Mouse (Mus musculus) urinary bladder, adult 18-20 months (tissue): ENCODE data around the gene Gpc6.

Source experiments
- DNase-seq, 2 experiments: peaks; one replicate each; pipeline ENCODE4 v3.0.0; 2022; ENCODE audit warnings: low spot score in 2 of 2, mixed read lengths in 2 of 2

Gpc6 gene

DNA sequence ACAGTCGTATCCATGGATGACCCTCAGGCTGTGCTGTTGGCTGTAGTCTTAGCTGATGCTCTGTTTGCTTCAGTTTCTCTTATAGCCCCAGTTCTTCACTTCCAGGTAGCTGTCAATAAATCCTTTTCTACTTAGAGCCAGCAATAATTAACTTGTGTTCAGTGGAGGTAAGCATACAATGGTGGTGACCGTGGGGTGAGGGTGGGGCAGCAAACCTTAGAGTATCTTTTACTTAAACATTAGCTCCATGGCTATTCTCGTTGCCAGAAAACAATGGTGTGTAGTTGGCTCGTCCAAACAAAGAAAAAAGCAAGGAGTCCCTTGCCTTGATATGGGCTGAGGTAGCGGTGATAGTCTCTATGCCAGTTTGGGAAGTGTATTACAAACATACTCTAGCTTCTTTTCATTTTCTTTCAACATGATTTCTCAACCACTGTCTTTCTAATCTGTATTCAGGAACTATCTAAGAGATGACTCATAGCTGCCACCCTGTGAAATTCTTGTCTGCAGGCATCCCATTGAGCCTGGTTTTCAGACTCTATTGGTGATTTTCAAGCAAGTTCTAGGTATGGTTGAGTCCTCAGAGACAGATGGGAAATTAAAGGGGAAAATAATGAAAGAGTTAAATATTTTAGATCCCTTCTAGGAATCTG, 22.9 kb downstream of the Gpc6 start:
- no peak for DNase-seq

- no peak for DNase-seq
These were observed 32.0 kb downstream of the Gpc6 start for GRCm38 (mm10) chr14:116957154-116957553.

DNA sequence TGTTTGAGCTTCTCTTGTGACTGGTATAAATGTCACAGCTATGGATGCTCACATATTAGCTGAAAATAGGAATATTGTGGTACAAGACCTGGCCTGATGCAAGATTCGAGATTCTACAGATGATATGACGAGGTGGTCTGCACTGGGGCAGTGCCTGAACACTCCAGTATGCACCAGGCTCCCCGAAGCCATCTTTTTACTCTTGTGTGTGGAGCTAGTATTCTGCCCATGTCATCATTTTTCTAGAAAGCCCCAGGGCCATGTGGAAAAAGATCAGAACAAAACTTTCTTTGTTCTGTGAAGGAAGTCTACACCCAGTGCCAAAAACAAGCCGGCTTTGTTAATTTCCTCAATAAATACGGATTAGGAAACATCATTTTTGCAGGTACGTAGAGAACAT, 39.7 kb downstream of the Gpc6 start:
- no peak for DNase-seq

DNA sequence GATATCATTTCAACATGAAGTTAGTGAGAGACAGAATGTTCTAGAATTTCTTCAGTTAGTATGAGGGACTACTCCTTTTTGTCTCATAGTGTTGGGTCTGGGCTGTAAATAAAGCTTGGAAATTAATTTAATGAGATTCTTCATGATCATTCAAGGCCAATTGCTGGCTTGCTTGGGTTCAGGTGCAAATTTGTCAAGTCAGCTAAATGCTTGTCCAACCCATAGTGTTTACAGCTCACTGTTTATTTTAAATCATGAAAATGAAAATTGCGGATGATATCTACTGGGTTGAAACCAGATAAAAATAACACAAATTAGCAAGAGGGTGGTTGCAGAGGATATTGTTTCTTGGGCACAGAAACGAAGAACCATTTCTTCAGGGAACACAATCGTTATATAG, 49.6 kb downstream of the Gpc6 start:
- DNase-seq: no peak

DNA sequence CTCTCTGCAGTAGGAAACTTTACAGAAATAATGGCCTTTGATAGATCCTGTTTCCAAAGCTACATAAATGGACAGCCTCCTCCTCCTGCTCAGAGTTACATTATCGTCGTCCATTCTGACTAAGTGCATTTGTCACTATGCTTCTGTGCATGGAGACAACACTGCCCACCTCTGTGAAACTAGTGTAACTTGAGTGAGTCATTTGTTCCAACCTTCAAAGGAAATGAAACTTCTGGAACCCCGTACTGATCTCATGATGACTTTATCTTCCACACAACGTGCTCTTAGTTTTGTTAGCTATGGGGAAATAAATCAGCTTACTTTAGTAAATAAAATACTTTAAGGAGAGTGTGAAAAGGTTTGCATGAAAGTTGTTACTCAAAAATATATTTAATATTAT, 50.1 kb downstream of the Gpc6 start:
- no peak for DNase-seq

DNA sequence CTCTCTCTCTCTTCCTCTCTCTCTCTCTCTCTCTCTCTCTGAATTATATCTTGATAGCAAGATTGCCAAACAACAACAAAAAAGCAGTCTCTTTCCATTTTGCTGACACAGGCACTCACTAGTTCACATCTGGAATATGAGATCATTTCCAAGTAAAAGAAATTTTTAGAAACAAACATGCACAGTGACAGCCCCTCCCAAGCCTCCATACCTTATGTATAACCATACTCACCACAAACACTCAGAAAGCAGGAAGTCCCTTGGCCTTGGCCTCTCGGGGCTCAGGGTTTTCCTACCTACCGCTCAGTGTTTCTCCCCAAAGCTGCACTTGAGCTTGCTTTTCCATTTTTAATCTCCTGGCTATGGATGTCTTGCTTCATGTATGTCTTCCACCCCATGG, 52.1 kb downstream of the Gpc6 start:
- no peak for DNase-seq

DNA sequence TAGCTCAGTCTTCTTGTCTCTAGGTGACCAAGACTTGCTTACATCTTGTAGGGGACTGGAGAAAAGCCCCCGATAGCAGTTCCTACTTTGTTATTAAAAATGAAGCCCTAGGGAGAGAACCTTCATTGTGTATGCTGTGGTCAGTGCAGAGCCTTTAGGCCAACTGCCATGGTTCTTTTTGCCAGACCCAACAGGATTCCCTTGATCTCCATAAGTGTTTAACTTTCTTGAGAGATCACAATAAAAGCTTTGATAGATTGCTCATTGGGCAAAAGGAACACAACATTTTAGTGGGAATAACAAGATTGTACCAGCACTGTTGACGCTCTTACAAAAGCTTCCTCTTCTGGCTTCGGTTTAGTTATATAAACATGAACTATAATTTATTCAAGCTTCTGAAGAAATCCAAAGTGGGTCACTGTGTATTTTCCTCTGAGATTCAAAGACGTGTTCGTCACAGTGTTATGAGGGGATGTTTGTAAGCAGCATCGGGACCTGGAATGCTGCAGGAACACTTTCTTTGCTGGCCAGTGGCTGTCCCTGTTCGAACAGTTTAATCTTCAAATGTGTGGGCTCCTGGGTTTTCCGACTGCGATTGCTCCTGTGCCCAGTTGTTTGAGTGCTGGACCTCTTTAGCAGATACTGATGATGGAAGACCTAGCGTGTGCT, 54.7 kb downstream of the Gpc6 start:
- no peak for DNase-seq

- DNase-seq: no peak
These were observed 56.6 kb downstream of the Gpc6 start for GRCm38 (mm10) chr14:116981711-116982110.

DNA sequence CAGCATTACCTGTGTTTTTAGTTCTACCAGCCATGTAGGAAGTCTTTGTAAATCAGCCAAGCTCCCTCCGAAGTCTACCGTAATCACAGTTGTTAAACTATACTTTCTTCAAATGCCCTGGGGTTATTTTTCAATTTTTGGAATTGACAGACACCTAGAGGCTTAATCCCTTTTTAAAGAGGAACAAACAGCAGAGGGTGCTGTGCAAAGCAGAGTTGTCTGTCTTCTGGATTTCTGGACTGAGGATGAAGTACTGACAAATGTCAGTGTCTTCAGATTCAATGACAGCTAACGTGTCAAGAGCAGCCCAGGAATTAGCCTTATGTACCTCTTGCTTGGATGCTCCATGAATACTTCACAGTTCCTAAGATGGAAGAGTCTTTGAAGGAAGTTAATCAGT, 62.2 kb downstream of the Gpc6 start:
- DNase-seq: no peak

- DNase-seq: no peak
These were observed 75.3 kb downstream of the Gpc6 start for GRCm38 (mm10) chr14:117000376-117000775.

DNA sequence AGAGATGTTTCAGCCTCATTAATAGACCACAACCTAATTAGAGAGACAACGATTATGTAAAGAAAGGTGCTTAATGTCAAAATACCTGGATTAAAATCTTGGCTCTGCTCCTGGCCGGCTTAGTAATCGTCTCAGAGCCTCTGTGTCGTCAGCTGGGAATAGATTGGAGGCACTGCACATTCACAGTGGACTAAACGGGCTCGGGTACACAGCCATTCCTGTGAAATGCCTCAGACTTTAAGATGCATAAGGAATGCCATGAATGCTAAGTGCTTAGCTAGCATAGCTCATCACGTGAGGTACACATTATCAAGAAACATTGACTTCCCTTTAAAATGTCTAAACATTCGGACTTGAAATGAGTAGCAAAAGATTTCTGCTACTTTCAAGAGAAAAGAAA, 77.2 kb downstream of the Gpc6 start:
- DNase-seq: no peak

GRCm38 (mm10) chr14:117008781-117009180, 83.7 kb downstream of the Gpc6 start:
- no peak for DNase-seq

DNA sequence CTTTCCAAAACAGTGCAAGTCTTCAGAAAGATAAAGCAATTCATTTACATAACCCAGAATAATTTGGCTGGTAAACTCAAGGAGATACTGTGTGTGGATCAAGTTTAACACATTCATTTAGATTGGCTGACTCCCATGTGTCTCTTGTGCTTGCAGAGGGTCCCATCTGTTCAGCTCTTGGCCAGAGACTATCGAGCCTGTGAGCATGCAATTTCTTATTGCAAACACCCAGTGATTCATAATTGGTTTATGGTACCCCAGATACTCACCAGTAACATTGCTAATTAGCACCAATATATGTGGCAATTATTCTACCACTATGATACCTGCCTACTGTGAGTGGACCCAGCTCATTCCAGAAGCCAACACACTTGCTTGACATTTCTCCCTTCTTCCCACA, 87.9 kb downstream of the Gpc6 start:
- DNase-seq: no peak

- no peak for DNase-seq
These were observed 88.5 kb downstream of the Gpc6 start for GRCm38 (mm10) chr14:117013554-117014117.

GRCm38 (mm10) chr14:117015333-117015922, 90.3 kb downstream of the Gpc6 start:
- DNase-seq: no peak

DNA sequence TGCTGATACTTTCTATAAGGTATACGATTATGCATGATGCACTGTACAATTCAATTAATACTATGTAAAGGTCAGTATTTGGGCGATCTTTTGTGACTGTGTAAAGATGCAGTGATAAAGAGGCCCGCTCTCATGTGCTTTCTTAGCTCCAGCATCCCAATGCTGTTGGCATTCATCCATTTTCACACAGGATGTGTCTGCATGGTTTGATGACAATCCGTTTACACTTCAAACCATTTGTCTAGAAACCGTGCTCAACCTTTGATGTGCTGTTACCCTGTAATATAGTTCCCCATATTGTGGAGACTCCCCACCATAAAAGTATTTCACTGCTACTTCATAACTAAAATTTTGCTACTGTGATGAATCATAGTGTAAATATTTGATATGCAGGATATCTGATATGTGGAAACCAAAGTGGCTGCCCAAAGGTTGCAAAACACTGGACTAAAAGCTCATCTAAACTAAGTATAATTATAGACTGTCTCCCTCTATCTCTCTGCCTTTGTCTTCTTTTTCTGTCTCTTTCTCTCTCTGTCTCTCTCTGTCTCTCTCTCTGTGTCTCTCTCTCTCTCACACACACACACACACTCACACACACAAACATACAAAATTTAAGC, 97.2 kb downstream of the Gpc6 start:
- no peak for DNase-seq

DNA sequence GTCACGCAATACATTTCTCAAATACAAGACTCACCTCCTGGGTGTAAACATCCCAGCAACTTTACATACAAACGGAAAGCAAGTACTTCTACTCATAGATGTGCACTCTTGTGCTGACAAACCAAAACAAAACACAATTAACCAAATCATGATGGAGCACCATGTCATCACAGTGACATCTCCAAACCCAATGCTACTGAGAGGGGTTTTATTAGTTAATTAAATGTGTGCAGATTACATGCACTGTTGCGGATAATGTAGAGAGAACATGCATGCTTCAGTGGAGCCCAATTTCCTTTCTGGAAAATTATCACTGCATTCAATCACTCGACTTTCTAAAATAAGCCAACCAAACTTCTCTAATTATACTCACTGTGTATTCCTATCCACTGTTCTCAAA, 109.0 kb downstream of the Gpc6 start:
- no peak for DNase-seq

- DNase-seq: no peak
These were observed 115.9 kb downstream of the Gpc6 start for GRCm38 (mm10) chr14:117041017-117041416.

DNA sequence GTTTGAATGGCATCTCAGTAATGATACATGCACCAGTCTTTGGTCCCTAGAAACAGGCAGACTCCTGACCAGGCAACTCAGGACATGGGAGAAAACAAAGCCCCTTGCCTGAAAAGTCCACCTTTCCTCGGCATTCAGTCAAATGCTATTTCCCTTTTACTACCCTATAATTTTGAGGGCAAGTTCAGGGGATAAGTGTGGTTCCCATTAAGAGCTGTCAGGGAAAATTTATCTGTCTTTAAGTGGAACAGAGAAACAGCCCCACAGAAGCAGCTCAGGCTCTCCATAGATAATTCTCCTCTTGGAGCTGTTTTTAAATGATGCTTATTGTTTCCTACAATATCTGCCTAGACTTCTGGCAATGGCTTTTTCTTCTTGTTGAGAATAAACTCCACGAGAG, 123.8 kb downstream of the Gpc6 start:
- DNase-seq: no peak

GRCm38 (mm10) chr14:117050877-117051276, 125.8 kb downstream of the Gpc6 start:
- no peak for DNase-seq

- no peak for DNase-seq
These were observed 128.2 kb downstream of the Gpc6 start for GRCm38 (mm10) chr14:117053361-117053760.

DNA sequence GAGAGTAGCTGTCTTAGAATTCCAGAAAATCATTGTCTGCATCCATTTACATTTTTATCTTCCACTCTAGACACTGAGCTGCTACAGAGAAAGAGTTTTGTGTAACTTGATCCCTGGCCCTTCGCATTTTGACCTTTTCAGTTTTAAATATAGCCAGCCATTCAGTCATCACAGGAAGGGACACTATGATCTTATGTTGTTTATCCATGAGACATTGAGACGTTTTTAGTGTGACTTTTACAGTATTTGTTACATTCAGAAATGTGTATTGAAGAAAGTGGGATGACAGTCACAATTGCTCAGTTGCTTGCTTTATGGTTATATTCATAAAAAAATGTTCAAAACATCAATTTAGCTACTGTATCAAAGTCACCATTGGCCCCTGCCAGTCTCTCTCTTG, 130.0 kb downstream of the Gpc6 start:
- DNase-seq: no peak

GRCm38 (mm10) chr14:117061078-117061477, 136.0 kb downstream of the Gpc6 start:
- DNase-seq: no peak
